Mouse (Mus musculus) gastrocnemius, postnatal 25 days (tissue): ENCODE data around the gene Frmd4a. TPM values are rescaled to one million over a fixed set of nuclear protein-coding genes. Genes with fewer than 3 reads are reported as not detected.
A peak's percentile ranks its signal among the peaks of the same experiment; 100 is the strongest.

Source experiments
- DNase-seq: peaks from one replicate; pipeline ENCODE4 v3.0.0; 2022
- total RNA-seq, 2 experiments: library from RNA; stranded (reverse); gene quantifications; 1 replicate in 1 of 2; 2 replicates in 1 of 2; pipeline ENCODE4 v1.2.3; 2021

Gene Frmd4a
- total RNA-seq, 2 experiments from 2014 or later, result 5.3 to 5.6 TPM

- peak; percentile 81 for DNase-seq
Observed at GRCm38 (mm10) chr2:4445629-4446400, 428.3 kb downstream of the Frmd4a start.

- DNase-seq, result no peak
Observed at GRCm38 (mm10) chr2:4449860-4450480, 432.5 kb downstream of the Frmd4a start.

GRCm38 (mm10) chr2:4452590-4453400, 435.3 kb downstream of the Frmd4a start:
- peak; percentile 51 for DNase-seq

- no peak for DNase-seq
Observed at GRCm38 (mm10) chr2:4455097-4456025, 437.8 kb downstream of the Frmd4a start.

GRCm38 (mm10) chr2:4460897-4461296, 443.4 kb downstream of the Frmd4a start:
- no peak for DNase-seq

GRCm38 (mm10) chr2:4461514-4461913, 444.0 kb downstream of the Frmd4a start:
- DNase-seq, result no peak

- no peak for DNase-seq
Observed at GRCm38 (mm10) chr2:4462480-4462879, 445.0 kb downstream of the Frmd4a start.

- no peak for DNase-seq
Observed at GRCm38 (mm10) chr2:4466084-4466483, 448.6 kb downstream of the Frmd4a start.

GRCm38 (mm10) chr2:4467314-4467713, 449.8 kb downstream of the Frmd4a start:
- DNase-seq, result no peak

- peak; percentile 62 for DNase-seq
Observed at GRCm38 (mm10) chr2:4472760-4473480, 455.4 kb downstream of the Frmd4a start.

GRCm38 (mm10) chr2:4473866-4474538, 456.5 kb downstream of the Frmd4a start:
- DNase-seq, result no peak

- no peak for DNase-seq
Observed at GRCm38 (mm10) chr2:4474539-4474937, 457.0 kb downstream of the Frmd4a start.

GRCm38 (mm10) chr2:4475991-4476390, 458.5 kb downstream of the Frmd4a start:
- DNase-seq, result no peak

- no peak for DNase-seq
Observed at GRCm38 (mm10) chr2:4476608-4477007, 459.1 kb downstream of the Frmd4a start.

GRCm38 (mm10) chr2:4477311-4477710, 459.8 kb downstream of the Frmd4a start:
- DNase-seq, result no peak

GRCm38 (mm10) chr2:4480180-4480579, 462.7 kb downstream of the Frmd4a start:
- no peak for DNase-seq

- DNase-seq, result no peak
Observed at GRCm38 (mm10) chr2:4481154-4481553, 463.6 kb downstream of the Frmd4a start.

GRCm38 (mm10) chr2:4486185-4486584, 468.7 kb downstream of the Frmd4a start:
- no peak for DNase-seq

GRCm38 (mm10) chr2:4487280-4487679, 469.8 kb downstream of the Frmd4a start:
- no peak for DNase-seq

- no peak for DNase-seq
Observed at GRCm38 (mm10) chr2:4490845-4491244, 473.3 kb downstream of the Frmd4a start.
